Comparison of ENCODE assay signal across 8 mouse cellular contexts in genomic region chr2:156809579-156809978, GRCm38 (mm10). TPM values are rescaled to one million over a fixed set of nuclear protein-coding genes. Genes with fewer than 3 reads are reported as not detected.
DNase-seq lines count a peak whose midpoint lies in the region; ATAC-seq and TF ChIP-seq lines count a peak whose summit lies in the region.

No protein-coding gene starts in this region.

- no peak overlapping the region for H3K4me3 ChIP-seq in midbrain, embryonic 12.5 days
- H3K4me3 ChIP-seq in midbrain, embryonic 15.5 days = no peak overlapping the region
- H3K4me3 ChIP-seq in thymus, adult 2 months (ENCODE audit: control insufficient read depth, insufficient read depth, low read length) = no peak overlapping the region

- peak; percentile 31 for DNase-seq in cerebellum, adult 11-12 months
- DNase-seq in forelimb bud, embryonic 11.5 days (ENCODE audit: low read depth, low spot score) = peak; percentile 80
- DNase-seq in kidney, adult 18-20 months = peak; percentile 79
- DNase-seq in left cerebral cortex, postnatal 4 days = peak; percentile 78
- peak; percentile 71 for DNase-seq in thymus, adult 2 months

- TF ChIP-seq CTCF in thymus, adult 2 months (IDR thresholded peaks at IDR 0.05; ENCODE audit: borderline replicate concordance, control insufficient read depth, extremely low read depth, insufficient read depth, low read length, poor library complexity) = peak; percentile 59; the same call in 1 of the 2 replicates

- H3K4me1 ChIP-seq in midbrain, embryonic 12.5 days = peaks cover 10% of the 10 kb centered on the region; the same call in 1 of the 2 replicates
- no peaks in the 10 kb centered on the region for H3K4me1 ChIP-seq in midbrain, embryonic 15.5 days
- no peaks in the 10 kb centered on the region for H3K4me1 ChIP-seq in thymus, adult 2 months (replicated peaks; ENCODE audit: control insufficient read depth, insufficient read depth, low read length)

- TF ChIP-seq POLR2A in thymus, adult 2 months (IDR thresholded peaks at IDR 0.05; ENCODE audit: control insufficient read depth, extremely low read depth, insufficient read depth, low read length, poor library complexity) = no peak

- H3K9ac ChIP-seq in midbrain, embryonic 12.5 days (replicated peaks) = no peak overlapping the region
- H3K9ac ChIP-seq in midbrain, embryonic 15.5 days = no peak overlapping the region

- ATAC-seq in midbrain, embryonic 12.5 days (ENCODE audit: low FRiP score, low read depth) = 0 out of 2 replicates have a peak, but pooled peaks have one; percentile 38
- ATAC-seq in midbrain, embryonic 15.5 days (replicated peaks) = no peak
- peak; percentile 33; the same call in 1 of the 2 replicates for ATAC-seq in neutrophil, adult 5-6 weeks (ENCODE audit: extremely low read depth, insufficient number of reproducible peaks, low FRiP score, poor library complexity, severe bottlenecking)

- intact Hi-C loops in left cerebral cortex, postnatal 4 days (cut with DNase I) = loop anchor here (10.0 kb wide), 1 partner anchor 45 kb away; the partner anchor contains the start of gene 4930518I15Rik

- 41% methylated on average over 2 of the region's 2 CpGs for WGBS in midbrain, embryonic 12.5 days
- WGBS in midbrain, embryonic 15.5 days = 68% methylated on average over 2 of the region's 2 CpGs
- 6% methylated on average over 2 of the region's 2 CpGs for WGBS in thymus, adult 2 months

- H3K4me2 ChIP-seq in midbrain, embryonic 12.5 days (replicated peaks) = no peak overlapping the region
- no peak overlapping the region for H3K4me2 ChIP-seq in midbrain, embryonic 15.5 days

- H3K27ac ChIP-seq in midbrain, embryonic 12.5 days (replicated peaks) = no peak overlapping the region
- no peak overlapping the region for H3K27ac ChIP-seq in midbrain, embryonic 15.5 days
- no peak overlapping the region for H3K27ac ChIP-seq in thymus, adult 2 months (ENCODE audit: control insufficient read depth, insufficient read depth, low read length)

- H3K9me3 ChIP-seq in midbrain, embryonic 12.5 days = no peaks in the 10 kb centered on the region
- no peaks in the 10 kb centered on the region for H3K9me3 ChIP-seq in midbrain, embryonic 15.5 days

- H3K36me3 ChIP-seq in midbrain, embryonic 12.5 days = no peaks in the 10 kb centered on the region
- no peaks in the 10 kb centered on the region for H3K36me3 ChIP-seq in midbrain, embryonic 15.5 days (replicated peaks)
- H3K36me3 ChIP-seq in thymus, adult 2 months (ENCODE audit: control insufficient read depth, insufficient read depth, low read length) = no peaks in the 10 kb centered on the region

- no peaks in the 10 kb centered on the region for H3K27me3 ChIP-seq in midbrain, embryonic 12.5 days
- H3K27me3 ChIP-seq in midbrain, embryonic 15.5 days (replicated peaks) = no peaks in the 10 kb centered on the region
- H3K27me3 ChIP-seq in thymus, adult 2 months (ENCODE audit: control insufficient read depth, insufficient read depth, low read length) = no peaks in the 10 kb centered on the region

RNA-seq across cellular contexts. Expression of gene Tgif2, which starts 30.2 kb away (rescaled TPM):
- polyA plus RNA-seq in midbrain, embryonic 12.5 days (2016; fragmentation: Nextera tagmentation; extraction: Ambion mirVana) = 75.2 and 76.9 TPM in 2 replicates
- 19.9 and 21.9 TPM in 2 replicates for polyA plus RNA-seq in midbrain, embryonic 15.5 days (2015; fragmentation: Nextera tagmentation; extraction: Ambion mirVana)
- total RNA-seq in left cerebral cortex, postnatal 4 days (2021) = 1 to 10 TPM; 5.7 to 6.0 TPM
- 9.9 and 15.8 TPM in 2 replicates for total RNA-seq in neutrophil, adult 5-6 weeks (2017)
- polyA plus RNA-seq in thymus, adult 2 months (2012; rRNA removed) = 28.7 and 37.2 TPM in 2 replicates

RNA-seq across cellular contexts. Expression of gene Myl9, which starts 34.4 kb away (rescaled TPM):
- 107 and 144 TPM in 2 replicates for polyA plus RNA-seq in midbrain, embryonic 12.5 days (2016; fragmentation: Nextera tagmentation; extraction: Ambion mirVana)
- 41.2 and 41.6 TPM in 2 replicates for polyA plus RNA-seq in midbrain, embryonic 15.5 days (2015; fragmentation: Nextera tagmentation; extraction: Ambion mirVana)
- total RNA-seq in left cerebral cortex, postnatal 4 days (2021) = 10 to 100 TPM; 13.4 to 18.6 TPM
- total RNA-seq in neutrophil, adult 5-6 weeks (2017) = 22.3 and 27.6 TPM in 2 replicates
- 32.3 and 32.4 TPM in 2 replicates for polyA plus RNA-seq in thymus, adult 2 months (2012; rRNA removed)

RNA-seq across cellular contexts. Expression of gene 4930518I15Rik, which starts 48.2 kb away (rescaled TPM):
- 11.6 and 12.4 TPM in 2 replicates for polyA plus RNA-seq in midbrain, embryonic 12.5 days (2016; fragmentation: Nextera tagmentation; extraction: Ambion mirVana)
- polyA plus RNA-seq in midbrain, embryonic 15.5 days (2015; fragmentation: Nextera tagmentation; extraction: Ambion mirVana) = 11.3 and 11.6 TPM in 2 replicates
- 1 to 10 TPM; 3.9 to 4.9 TPM for total RNA-seq in left cerebral cortex, postnatal 4 days (2021)
- 6.9 and 8.0 TPM in 2 replicates for total RNA-seq in neutrophil, adult 5-6 weeks (2017)
- 2.3 and 2.8 TPM in 2 replicates for polyA plus RNA-seq in thymus, adult 2 months (2012; rRNA removed)

RNA-seq across cellular contexts. Expression of gene Rab5if, which starts 53.3 kb away (rescaled TPM):
- polyA plus RNA-seq in midbrain, embryonic 12.5 days (2016; fragmentation: Nextera tagmentation; extraction: Ambion mirVana) = 175 and 176 TPM in 2 replicates
- 135 and 139 TPM in 2 replicates for polyA plus RNA-seq in midbrain, embryonic 15.5 days (2015; fragmentation: Nextera tagmentation; extraction: Ambion mirVana)
- total RNA-seq in left cerebral cortex, postnatal 4 days (2021) = 100 to 1,000 TPM; 104 to 105 TPM
- 107 and 115 TPM in 2 replicates for total RNA-seq in neutrophil, adult 5-6 weeks (2017)
- polyA plus RNA-seq in thymus, adult 2 months (2012; rRNA removed) = 113 and 160 TPM in 2 replicates
